Mouse (Mus musculus): ENCODE measurements at regions not wholly inside any gene's neighbourhood (a gene's known extent, or its start where the extent isn't known, plus 50 kb on each side); places are given as distances from the start of the nearest gene placed in this dataset.

- TF ChIP-seq CTCF (IDR thresholded peaks at IDR 0.05) (no peak), EP300 (IDR thresholded peaks at IDR 0.05) (no peak)
Observed at GRCm38 (mm10) chr8:93701391-93701790, 108.4 kb upstream of the Gnao1 start.
